Mouse (Mus musculus) liver, embryonic 12.5 days (tissue): Measurements from ENCODE around the gene S100b. TPM values are rescaled to one million over a fixed set of nuclear protein-coding genes. Genes with fewer than 3 reads are reported as not detected.

Experiments used
- ATAC-seq: fragments of 200-750 bp; cut with Nextera tagmentation; 2 replicates; pipeline ENCODE4 v1.8.0; 2017; ENCODE audit warnings: moderate number of reproducible peaks, mild to moderate bottlenecking, moderate library complexity
- H3K27ac ChIP-seq: fragments of 300-500 bp; sonication (generic); 2 replicates; pipeline ENCODE4 v1.5.1; 2016; ENCODE audit warnings: mild to moderate bottlenecking
- H3K27me3 ChIP-seq: fragments of 300-500 bp; sonication (generic); replicated peaks from 2 replicates; pipeline ENCODE4 v1.6.1; 2016; ENCODE audit warnings: mild to moderate bottlenecking, moderate library complexity
- H3K36me3 ChIP-seq: fragments of 300-500 bp; sonication (generic); 2 replicates; pipeline ENCODE4 v1.6.1; 2016; ENCODE audit warnings: mild to moderate bottlenecking, moderate library complexity
- H3K4me1 ChIP-seq: fragments of 300-500 bp; sonication (generic); 2 replicates; pipeline ENCODE4 v1.6.1; 2016
- H3K4me2 ChIP-seq: fragments of 300-500 bp; sonication (generic); 2 replicates; pipeline ENCODE4 v1.6.1; 2016; ENCODE audit warnings: mild to moderate bottlenecking, moderate library complexity
- H3K4me3 ChIP-seq: fragments of 300-500 bp; sonication (generic); 2 replicates; pipeline ENCODE4 v1.5.1; 2016; ENCODE audit warnings: mild to moderate bottlenecking, moderate library complexity
- H3K9ac ChIP-seq: fragments of 300-500 bp; sonication (generic); 2 replicates; pipeline ENCODE4 v1.6.1; 2016; ENCODE audit warnings: mild to moderate bottlenecking, moderate library complexity
- H3K9me3 ChIP-seq: fragments of 300-500 bp; sonication (generic); replicated peaks from 2 replicates; pipeline ENCODE4 v1.6.1; 2016; ENCODE audit warnings: mild to moderate bottlenecking, moderate library complexity
- WGBS: fragments of 180-500 bp; shearing (Covaris S2); methylation state at CpG from one replicate; pipeline ENCODE4 v1.1.7; 2016; ENCODE audit not compliant: insufficient replicate concordance; 5-methylcytosine and 5-hydroxymethylcytosine counted together
- polyA plus RNA-seq: library from polyadenylated mRNA; unstranded; fragments of >200 nt; fragmentation: Nextera tagmentation; extraction: Ambion mirVana; gene quantifications from 2 replicates; pipeline ENCODE4 v1.2.1, GENCODE M21; 2016

S100b gene
- polyA plus RNA-seq, result not detected in 2 replicates

DNA sequence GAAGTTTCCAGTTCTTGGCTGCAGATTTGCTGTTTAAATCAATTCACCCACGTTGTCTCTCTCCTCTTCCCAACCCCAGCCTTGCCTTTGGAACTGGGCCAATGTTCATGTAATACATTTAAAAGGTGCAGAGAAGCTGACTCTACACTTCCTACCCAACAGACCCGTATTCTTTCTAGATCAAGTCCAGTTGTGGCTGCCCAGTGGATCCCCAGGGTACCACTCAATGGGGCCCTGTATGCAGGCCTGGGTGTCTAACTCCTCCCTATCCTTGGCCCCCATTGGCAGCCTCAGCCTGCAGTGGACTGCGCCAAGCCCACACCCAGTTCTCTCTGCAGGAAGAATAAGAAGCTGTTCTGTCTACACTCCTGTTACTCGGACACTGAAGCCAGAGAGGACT, at the start of gene S100b:
S100b (plus strand) TSS at position 318 of the 400 bp plus-strand sequence.
- H3K4me3 ChIP-seq, result no peak within 1 kb of the TSS
- no peaks in the 10 kb centered on the region for H3K4me1 ChIP-seq
- H3K36me3 ChIP-seq, result no peaks in the 10 kb centered on the region
- ATAC-seq, result no peak
- H3K27ac ChIP-seq, result no peak within 1 kb of the TSS
- no peaks in the 10 kb centered on the region for H3K9me3 ChIP-seq
- WGBS, result 59% methylated on average over 4 of the region's 4 CpGs
- no peaks in the 10 kb centered on the region for H3K27me3 ChIP-seq
- H3K4me2 ChIP-seq, result no peak within 1 kb of the TSS
- H3K9ac ChIP-seq, result no peak within 1 kb of the TSS

DNA sequence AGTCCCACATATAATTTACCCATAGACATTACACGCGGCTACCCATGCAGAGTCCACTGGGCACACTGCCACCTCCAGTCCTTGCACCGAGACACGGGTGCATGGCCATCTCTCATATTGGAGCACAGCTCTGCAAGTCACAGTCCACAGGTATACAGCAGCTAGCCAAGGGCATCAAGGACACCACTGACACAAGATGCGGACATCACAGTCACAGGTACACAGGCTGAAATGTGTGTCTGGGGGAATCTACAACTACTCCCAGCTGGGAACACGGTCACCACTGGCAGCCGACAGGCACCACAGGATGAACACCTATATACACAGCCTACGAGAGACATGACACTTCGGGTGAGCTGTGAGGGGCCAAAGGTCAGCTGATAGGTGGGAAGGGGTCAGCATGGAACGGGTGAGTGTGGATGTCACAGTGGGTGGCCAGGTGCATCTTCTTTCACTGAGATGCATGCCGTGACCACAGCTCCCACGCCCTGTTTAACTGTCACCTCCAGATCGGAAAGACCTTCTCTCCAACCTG, 46.3 kb upstream of the S100b start:
- ATAC-seq, result no peak
- peaks cover 6% of the 10 kb centered on the region; the same call in 1 of the 2 replicates for H3K36me3 ChIP-seq
- WGBS, result 79% methylated on average over 13 of the region's 13 CpGs

DNA sequence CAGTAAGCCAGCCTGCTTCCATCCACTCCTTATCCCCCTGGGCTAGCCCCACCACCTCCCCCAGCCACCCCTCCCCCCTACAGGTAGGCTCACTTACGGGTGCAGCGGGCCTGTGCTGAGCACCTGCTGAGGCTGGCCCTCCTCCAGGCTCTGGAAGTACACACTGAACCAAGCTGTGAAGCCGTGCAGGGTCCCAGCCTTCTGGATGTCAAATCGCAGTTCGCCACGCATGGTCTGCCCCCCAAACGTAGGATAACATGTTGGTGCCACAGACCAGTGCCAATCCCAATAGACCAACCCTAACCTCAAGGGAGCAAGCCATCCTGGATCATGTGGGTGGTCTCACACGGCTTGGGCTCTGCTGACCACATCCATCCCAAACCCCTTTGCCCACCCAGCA, 44.4 kb upstream of the S100b start:
- Histone ChIP-seq H3K9me3 (peaks cover 1% of the 10 kb centered on the region), H3K9ac (no peak overlapping the region), H3K4me1 (no peaks in the 10 kb centered on the region), H3K4me3 (no peak overlapping the region), H3K27me3 (no peaks in the 10 kb centered on the region), H3K4me2 (no peak overlapping the region), H3K27ac (no peak overlapping the region), H3K36me3 (peaks cover 12% of the 10 kb centered on the region)
- ATAC-seq, result no peak
- WGBS, result 71% methylated on average over 8 of the region's 8 CpGs

More for the DNA sequence above, 46.3 kb upstream of the S100b start:
- no peaks in the 10 kb centered on the region for H3K9me3 ChIP-seq
- H3K4me3 ChIP-seq, result no peak overlapping the region
- H3K9ac ChIP-seq, result no peak overlapping the region
- no peak overlapping the region for H3K4me2 ChIP-seq
- H3K27me3 ChIP-seq, result peaks cover 3% of the 10 kb centered on the region; the same call in 1 of the 2 replicates
- H3K4me1 ChIP-seq, result no peaks in the 10 kb centered on the region; the same call in 1 of the 2 replicates
- no peak overlapping the region for H3K27ac ChIP-seq

DNA sequence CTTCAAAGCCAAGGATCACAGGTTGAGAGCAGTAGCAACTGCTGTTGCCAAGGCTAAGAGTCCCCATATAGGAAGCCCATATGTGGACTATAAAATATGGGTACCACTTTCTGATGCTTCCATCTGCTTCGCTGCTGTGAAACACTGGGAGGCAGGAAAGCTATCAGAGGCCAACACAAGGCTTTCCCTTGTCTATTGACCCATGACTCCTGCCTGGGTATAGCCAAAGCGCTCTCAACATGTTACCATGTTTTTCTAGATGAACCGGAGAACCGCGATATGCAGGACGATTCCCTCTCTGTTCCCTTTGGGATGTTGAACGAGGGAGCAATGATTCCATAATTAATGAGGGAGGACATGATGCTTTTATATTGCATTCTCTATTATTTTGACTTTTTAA, 42.8 kb upstream of the S100b start:
- WGBS, result 89% methylated on average over 7 of the region's 7 CpGs
- H3K27me3 ChIP-seq, result no peaks in the 10 kb centered on the region

DNA sequence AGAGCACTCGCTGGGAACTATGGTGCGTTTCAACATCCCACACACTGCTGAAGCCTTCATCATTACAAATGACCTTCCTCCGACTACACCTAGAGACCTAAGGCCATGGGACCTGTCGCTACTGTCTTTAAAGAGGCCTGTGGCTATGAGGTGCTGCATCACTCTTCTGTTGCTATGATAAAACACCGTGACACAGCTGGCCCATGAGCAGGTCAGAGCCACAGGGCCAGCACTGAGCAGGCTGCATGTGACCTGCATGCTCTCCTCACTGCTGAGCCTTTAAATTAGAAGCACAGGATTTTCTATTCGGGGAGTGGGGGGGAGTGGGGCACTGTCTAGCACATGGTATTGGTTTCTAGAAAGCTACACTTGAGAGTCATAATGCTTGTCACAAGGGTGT, 41.5 kb upstream of the S100b start:
- no peaks in the 10 kb centered on the region for H3K27me3 ChIP-seq
- H3K36me3 ChIP-seq, result peaks cover 32% of the 10 kb centered on the region
- H3K9ac ChIP-seq, result no peak overlapping the region
- H3K4me1 ChIP-seq, result no peaks in the 10 kb centered on the region
- 70% methylated on average over 6 of the region's 6 CpGs for WGBS
- H3K9me3 ChIP-seq, result peaks cover 10% of the 10 kb centered on the region
- H3K27ac ChIP-seq, result no peak overlapping the region
- no peak for ATAC-seq
- H3K4me2 ChIP-seq, result no peak overlapping the region
- H3K4me3 ChIP-seq, result no peak overlapping the region

More for the DNA sequence above, 42.8 kb upstream of the S100b start:
- H3K4me3 ChIP-seq, result no peak overlapping the region
- no peak overlapping the region for H3K4me2 ChIP-seq
- peaks cover 27% of the 10 kb centered on the region for H3K36me3 ChIP-seq
- H3K27ac ChIP-seq, result no peak overlapping the region
- peaks cover 10% of the 10 kb centered on the region for H3K9me3 ChIP-seq
- ATAC-seq, result no peak
- no peak overlapping the region for H3K9ac ChIP-seq
- H3K4me1 ChIP-seq, result no peaks in the 10 kb centered on the region

DNA sequence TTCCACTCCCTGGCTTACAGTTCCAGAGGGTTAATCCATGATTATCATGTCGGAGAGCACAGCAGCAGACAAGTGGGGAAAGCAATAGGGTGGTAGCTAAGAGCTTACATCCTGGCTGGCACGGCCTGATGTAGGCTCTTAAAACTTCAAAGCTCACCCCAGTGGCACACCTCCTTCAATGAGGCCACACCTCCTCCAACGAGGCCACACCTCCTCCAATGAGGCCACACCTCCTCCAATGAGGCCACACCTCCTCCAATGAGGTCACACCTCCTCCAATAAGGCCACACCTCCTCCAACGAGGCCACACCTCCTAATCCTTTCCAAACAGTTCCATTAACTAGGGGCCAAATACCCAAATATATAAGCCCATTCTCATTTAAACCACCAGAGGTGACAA, 39.5 kb upstream of the S100b start:
- Histone ChIP-seq H3K36me3 (peaks cover 27% of the 10 kb centered on the region), H3K27me3 (no peaks in the 10 kb centered on the region), H3K9ac (no peak overlapping the region), H3K9me3 (peaks cover 10% of the 10 kb centered on the region), H3K4me2 (no peak overlapping the region), H3K4me3 (no peak overlapping the region), H3K27ac (no peak overlapping the region), H3K4me1 (no peaks in the 10 kb centered on the region)
- no peak for ATAC-seq
- WGBS, result 63% methylated on average over 4 of the region's 4 CpGs

DNA sequence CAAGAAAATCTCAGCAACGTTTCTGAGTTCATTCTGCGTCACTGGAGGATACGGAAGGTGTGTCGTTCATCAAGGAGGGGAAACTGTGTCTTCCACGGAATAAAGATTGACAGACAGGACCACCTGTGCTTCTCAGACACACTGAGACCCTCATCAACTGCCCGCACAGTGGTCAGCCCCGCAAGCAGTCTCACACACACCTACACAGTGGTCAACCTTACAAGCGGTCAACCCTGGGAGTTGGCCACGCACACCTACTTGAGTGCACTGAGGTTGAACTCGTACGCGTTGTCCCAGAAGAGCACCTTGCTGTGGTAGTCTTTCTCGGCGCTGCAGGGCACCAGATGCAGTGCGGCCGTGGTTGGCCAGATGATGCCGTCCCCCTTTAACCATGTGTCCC, 36.6 kb upstream of the S100b start:
- H3K4me3 ChIP-seq, result no peak overlapping the region
- no peaks in the 10 kb centered on the region for H3K4me1 ChIP-seq
- no peak overlapping the region for H3K27ac ChIP-seq
- 84% methylated on average over 17 of the region's 17 CpGs for WGBS
- H3K9ac ChIP-seq, result no peak overlapping the region
- peaks cover 10% of the 10 kb centered on the region for H3K9me3 ChIP-seq
- H3K27me3 ChIP-seq, result no peaks in the 10 kb centered on the region
- H3K4me2 ChIP-seq, result no peak overlapping the region
- H3K36me3 ChIP-seq, result peaks cover 31% of the 10 kb centered on the region
- ATAC-seq, result no peak

DNA sequence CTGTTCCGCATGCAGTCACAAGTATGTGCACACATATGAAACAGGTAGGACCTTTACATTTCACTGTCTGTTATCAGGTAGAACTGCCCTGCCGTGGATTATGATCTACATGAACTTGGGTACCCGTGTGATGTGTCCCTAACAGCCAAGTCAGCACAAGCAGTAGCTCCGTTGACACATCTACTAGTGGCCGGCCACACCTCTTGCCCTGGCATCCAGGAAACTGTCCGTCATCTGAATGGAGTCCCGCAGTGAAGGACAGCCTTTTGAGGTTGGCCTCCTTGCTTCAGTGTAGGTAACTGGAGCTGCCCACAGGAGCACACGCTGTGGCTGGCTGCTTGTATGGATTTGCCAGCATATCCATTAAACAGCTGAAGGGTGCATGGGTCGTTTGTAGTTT, 35.4 kb upstream of the S100b start:
- WGBS, result 74% methylated on average over 9 of the region's 9 CpGs
- H3K4me3 ChIP-seq, result no peak overlapping the region
- no peak for ATAC-seq

DNA sequence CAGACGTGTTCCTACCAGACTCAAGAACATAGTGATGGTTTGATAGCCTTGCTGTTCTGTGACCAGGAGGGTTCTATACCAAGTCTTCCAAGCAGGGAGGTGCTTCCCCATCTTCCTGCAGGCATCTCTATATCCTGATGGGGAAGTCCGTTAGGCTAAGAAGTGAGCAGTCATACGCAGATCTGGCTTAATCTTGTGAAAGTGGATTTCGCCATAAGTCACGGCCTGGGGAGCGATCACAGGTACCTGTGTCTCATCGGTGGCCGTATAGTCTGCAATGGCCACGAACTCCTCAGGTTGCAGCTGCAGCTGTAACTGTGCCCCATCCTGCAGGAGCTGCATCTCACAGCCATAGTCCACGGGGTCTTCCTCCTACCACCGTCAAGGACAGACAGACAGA, 27.7 kb upstream of the S100b start:
- Histone ChIP-seq H3K27me3 (no peaks in the 10 kb centered on the region), H3K4me3 (no peak overlapping the region), H3K4me2 (no peak overlapping the region), H3K4me1 (no peaks in the 10 kb centered on the region), H3K36me3 (peaks cover 10% of the 10 kb centered on the region; the same call in 1 of the 2 replicates), H3K27ac (no peak overlapping the region), H3K9me3 (no peaks in the 10 kb centered on the region), H3K9ac (no peak overlapping the region)
- no peak for ATAC-seq
- 82% methylated on average over 11 of the region's 11 CpGs for WGBS

More for the DNA sequence above, 35.4 kb upstream of the S100b start:
- peaks cover 34% of the 10 kb centered on the region for H3K36me3 ChIP-seq
- no peaks in the 10 kb centered on the region for H3K27me3 ChIP-seq
- no peak overlapping the region for H3K9ac ChIP-seq
- H3K27ac ChIP-seq, result no peak overlapping the region
- peaks cover 10% of the 10 kb centered on the region for H3K9me3 ChIP-seq
- H3K4me1 ChIP-seq, result no peaks in the 10 kb centered on the region
- H3K4me2 ChIP-seq, result no peak overlapping the region

DNA sequence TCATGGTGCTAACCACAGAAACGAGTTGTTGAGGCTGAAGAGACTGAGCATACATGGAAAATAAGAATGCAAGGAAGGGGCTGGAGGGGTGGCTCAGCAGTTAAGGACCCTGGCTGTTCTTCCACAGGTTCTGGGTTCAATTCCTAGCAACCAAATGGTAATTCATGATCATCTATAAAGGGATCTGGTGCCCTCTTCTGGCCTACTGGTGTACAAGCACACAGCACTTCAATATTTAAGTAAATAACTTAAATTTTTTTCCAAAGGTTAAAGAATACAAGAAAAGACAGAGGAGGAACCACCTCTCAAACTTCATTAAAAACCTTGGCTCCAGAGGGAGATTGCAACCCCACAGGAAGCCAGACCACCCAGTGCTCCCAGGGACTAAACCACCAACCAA, 24.0 kb upstream of the S100b start:
- ATAC-seq, result no peak
- H3K4me2 ChIP-seq, result no peak overlapping the region
- no peak overlapping the region for H3K27ac ChIP-seq

DNA sequence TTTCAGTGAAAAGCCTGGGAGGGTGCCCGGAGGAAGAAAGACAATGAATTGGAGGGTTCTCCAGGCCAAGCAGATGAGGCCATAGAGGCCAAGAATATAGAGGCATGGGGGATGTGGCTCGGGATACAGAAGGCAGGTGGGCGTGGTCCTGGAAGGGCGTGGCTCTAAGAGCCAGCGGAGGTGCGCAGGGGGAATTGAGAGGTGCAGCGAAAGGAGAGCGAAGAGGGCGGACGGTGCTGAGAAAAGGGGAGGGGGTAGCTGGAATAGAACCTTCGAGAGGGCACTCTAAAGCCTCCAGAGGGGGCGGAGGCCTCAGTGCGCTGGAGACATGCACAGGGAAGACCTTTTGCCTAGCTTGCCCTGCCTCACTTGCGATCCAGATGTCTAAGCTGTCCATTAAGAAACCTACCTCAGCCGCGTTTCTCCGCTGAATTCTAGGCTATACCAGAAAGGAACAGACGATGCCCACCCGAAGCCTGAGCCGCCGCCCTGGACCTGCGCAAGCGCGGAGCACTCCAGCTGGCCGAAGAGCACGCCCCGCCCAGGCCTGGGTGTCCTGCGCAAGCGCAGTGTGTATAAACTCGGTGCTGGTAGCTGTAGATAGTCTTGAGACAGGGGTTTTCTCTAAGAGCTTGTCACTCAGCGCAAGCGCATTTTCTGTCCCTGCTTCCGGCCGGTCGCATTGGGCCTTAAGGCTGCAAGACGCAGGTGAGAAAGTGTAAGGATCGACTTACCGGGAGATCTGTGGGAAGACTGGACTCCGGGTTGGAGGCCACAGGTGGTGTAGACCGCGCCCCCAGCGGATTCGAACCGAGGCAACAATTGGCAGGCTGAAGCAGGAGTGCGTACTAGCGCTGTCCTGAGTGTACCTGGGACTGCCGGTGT, 16.1 kb upstream of the S100b start, which contains the start of gene Prmt2:
Prmt2 (minus strand) TSS at position 525 of the 885 bp plus-strand sequence.
- Histone ChIP-seq H3K36me3 (no peaks in the 10 kb centered on the region), H3K4me3 (peak within 1 kb of the TSS; percentile 73), H3K27ac (peak within 1 kb of the TSS; percentile 82), H3K4me2 (peak within 1 kb of the TSS; percentile 95), H3K9me3 (no peaks in the 10 kb centered on the region), H3K9ac (peak within 1 kb of the TSS; percentile 69), H3K27me3 (no peaks in the 10 kb centered on the region), H3K4me1 (peaks cover 19% of the 10 kb centered on the region)
- WGBS, result 1% methylated on average over 47 of the region's 47 CpGs
- ATAC-seq, result peak; percentile 99

More for the DNA sequence above, 24.0 kb upstream of the S100b start:
- no peaks in the 10 kb centered on the region for H3K27me3 ChIP-seq
- no peaks in the 10 kb centered on the region for H3K4me1 ChIP-seq
- no peak overlapping the region for H3K9ac ChIP-seq
- H3K36me3 ChIP-seq, result 0 out of 2 replicates have a peak, but pooled peaks cover 3% of the 10 kb centered on the region
- no peaks in the 10 kb centered on the region for H3K9me3 ChIP-seq
- WGBS, result 27% methylated on average over 1 of the region's 1 CpGs
- H3K4me3 ChIP-seq, result no peak overlapping the region

DNA sequence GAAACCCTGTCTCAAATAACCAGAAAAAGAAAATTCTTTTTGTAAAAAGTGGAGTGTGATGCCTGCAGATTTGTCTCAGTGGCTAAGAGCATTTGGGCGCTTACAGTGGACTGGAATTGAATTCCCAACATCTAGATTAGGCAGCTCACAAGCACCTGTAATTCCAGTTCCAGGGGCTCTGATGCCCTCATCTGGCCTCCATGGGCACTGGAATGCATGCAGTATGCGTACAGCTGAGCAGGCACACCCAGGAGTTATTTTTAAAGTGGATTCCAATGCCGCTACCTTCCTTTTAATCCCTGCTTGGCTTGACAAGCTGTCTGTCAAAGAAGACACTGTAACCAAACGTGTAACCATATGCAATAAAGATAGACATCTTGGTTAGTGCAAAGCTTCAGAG, 14.3 kb upstream of the S100b start:
- H3K9ac ChIP-seq, result no peak overlapping the region
- no peak overlapping the region for H3K27ac ChIP-seq
- no peak for ATAC-seq
- no peak overlapping the region for H3K4me3 ChIP-seq
- no peaks in the 10 kb centered on the region for H3K27me3 ChIP-seq
- no peak overlapping the region for H3K4me2 ChIP-seq
- H3K9me3 ChIP-seq, result no peaks in the 10 kb centered on the region
- peaks cover 19% of the 10 kb centered on the region for H3K4me1 ChIP-seq
- no peaks in the 10 kb centered on the region for H3K36me3 ChIP-seq
- 57% methylated on average over 4 of the region's 4 CpGs for WGBS
